Mouse (Mus musculus): ENCODE measurements around the gene Mapk10. TPM values are rescaled to one million over a fixed set of nuclear protein-coding genes. Genes with fewer than 3 reads are reported as not detected.
A peak's percentile ranks its signal among the peaks of the same experiment; 100 is the strongest.

Gene Mapk10
- polyA plus RNA-seq, 1 experiment from 2014 or later = 4.1 TPM

DNA sequence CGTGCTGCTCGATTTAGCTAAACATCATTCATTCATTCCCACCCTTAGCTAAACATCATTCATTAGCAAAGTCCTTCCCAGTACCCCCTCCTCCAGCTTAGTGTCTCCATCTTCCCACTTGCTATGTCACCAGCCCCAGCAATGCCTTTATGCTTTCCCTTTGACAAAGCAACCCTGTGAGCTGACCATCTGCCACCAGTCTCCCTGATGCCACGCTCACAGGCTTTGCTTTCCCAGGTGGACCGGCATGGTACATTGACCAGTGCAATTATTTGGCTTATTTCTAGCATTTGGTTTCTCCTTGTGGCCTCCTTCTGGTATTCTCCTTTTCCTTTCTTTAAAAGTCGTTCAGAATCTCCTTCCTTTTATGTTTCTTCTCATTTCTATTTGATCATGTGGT lies 284.3 kb downstream of the Mapk10 start:
- ATAC-seq (ENCODE audit: insufficient number of reproducible peaks, insufficient read depth, low FRiP score, low read depth) = no peak
- H3K9me3 ChIP-seq (ENCODE audit: control insufficient read depth, low read length) = no peaks in the 10 kb centered on the region
- no peaks in the 10 kb centered on the region for H3K4me1 ChIP-seq (ENCODE audit: control insufficient read depth in 2 of 2, insufficient read depth in 2 of 2, low read length in 2 of 2)
- WGBS = 81% methylated on average over 5 of the region's 5 CpGs
- H3K4me2 ChIP-seq (ENCODE audit: low read length) = no peak overlapping the region
- no peak overlapping the region for H3K27ac ChIP-seq (replicated peaks in 1 of 2; ENCODE audit: control insufficient read depth in 1 of 2, insufficient read depth in 1 of 2, low read depth in 2 of 2, low read length in 2 of 2)
- H3K36me3 ChIP-seq (ENCODE audit: control insufficient read depth, insufficient read depth, low read length) = no peaks in the 10 kb centered on the region
- H3K27me3 ChIP-seq (ENCODE audit: control insufficient read depth, insufficient read depth, low read length) = no peaks in the 10 kb centered on the region
- H3K4me3 ChIP-seq (ENCODE audit: control insufficient read depth in 1 of 2, insufficient read depth in 1 of 2, low read depth in 1 of 2, low read length in 2 of 2) = no peak overlapping the region
- no peak overlapping the region for H3K9ac ChIP-seq (ENCODE audit: low read length)

- Histone ChIP-seq H3K27ac (replicated peaks in 1 of 2; ENCODE audit: control insufficient read depth in 1 of 2, insufficient read depth in 1 of 2, low read depth in 2 of 2, low read length in 2 of 2) (no peak overlapping the region), H3K9ac (ENCODE audit: low read length) (no peak overlapping the region), H3K4me1 (ENCODE audit: control insufficient read depth in 2 of 2, insufficient read depth in 2 of 2, low read length in 2 of 2) (no peaks in the 10 kb centered on the region), H3K27me3 (ENCODE audit: control insufficient read depth, insufficient read depth, low read length) (no peaks in the 10 kb centered on the region), H3K4me3 (ENCODE audit: control insufficient read depth in 1 of 2, insufficient read depth in 1 of 2, low read depth in 1 of 2, low read length in 2 of 2) (no peak overlapping the region), H3K36me3 (ENCODE audit: control insufficient read depth, insufficient read depth, low read length) (no peaks in the 10 kb centered on the region), H3K4me2 (ENCODE audit: low read length) (no peak overlapping the region), H3K9me3 (ENCODE audit: control insufficient read depth, low read length) (no peaks in the 10 kb centered on the region)
- 90% methylated on average over 2 of the region's 2 CpGs for WGBS
- no peak for ATAC-seq (ENCODE audit: insufficient number of reproducible peaks, insufficient read depth, low FRiP score, low read depth)
Observed at GRCm38 (mm10) chr5:102920199-102920598, 290.9 kb downstream of the Mapk10 start.

DNA sequence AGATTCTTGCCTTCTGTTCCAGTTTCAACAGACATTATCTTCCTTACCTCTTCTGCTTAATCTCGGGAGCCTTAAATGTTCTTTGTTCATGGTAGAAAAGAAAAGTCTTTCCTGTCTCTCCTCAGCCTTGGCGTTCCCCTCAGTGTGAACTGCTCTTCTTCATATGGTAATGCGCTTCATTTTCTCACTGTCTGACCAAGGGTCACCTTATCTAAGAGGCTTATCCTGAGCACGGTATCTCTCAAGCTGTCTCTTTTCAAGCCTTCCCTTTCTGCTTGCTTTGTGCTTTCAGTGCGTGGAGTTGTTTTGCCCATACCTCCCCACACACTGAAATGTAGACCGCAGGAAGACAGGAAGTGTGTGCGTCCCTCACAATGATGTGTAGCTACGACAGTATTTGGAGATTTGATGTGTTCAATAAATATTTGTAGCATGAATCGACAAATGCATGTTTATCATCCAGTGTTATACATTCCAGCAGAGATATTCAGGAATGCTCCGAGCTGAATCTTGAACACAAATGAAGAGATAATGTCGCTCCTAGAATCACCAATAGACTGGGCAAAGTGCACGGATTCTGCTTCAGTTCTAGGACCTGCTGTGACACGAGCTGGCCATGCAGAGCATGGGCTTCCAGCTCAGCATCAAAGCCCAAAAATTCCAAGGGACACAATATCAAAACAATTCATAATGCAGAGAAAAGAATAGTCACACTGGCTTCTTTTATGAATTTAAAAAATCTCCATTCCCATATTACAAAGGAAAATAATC lies 305.5 kb downstream of the Mapk10 start:
- no peaks in the 10 kb centered on the region for H3K27me3 ChIP-seq (ENCODE audit: control insufficient read depth, insufficient read depth, low read length)
- H3K36me3 ChIP-seq (ENCODE audit: control insufficient read depth, insufficient read depth, low read length) = no peaks in the 10 kb centered on the region
- H3K9ac ChIP-seq (ENCODE audit: low read length) = no peak overlapping the region
- 31% methylated on average over 13 of the region's 13 CpGs for WGBS
- peaks cover 0 to 2% of the 10 kb centered on the region in 2 experiments; a peak in 1 of 4 replicates for H3K4me1 ChIP-seq (ENCODE audit: control insufficient read depth in 2 of 2, insufficient read depth in 2 of 2, low read length in 2 of 2)
- no peak overlapping the region for H3K4me3 ChIP-seq (ENCODE audit: control insufficient read depth in 1 of 2, insufficient read depth in 1 of 2, low read depth in 1 of 2, low read length in 2 of 2)
- peak overlapping the region; percentile 6; the same call in 1 of the 2 replicates for H3K4me2 ChIP-seq (ENCODE audit: low read length)
- H3K9me3 ChIP-seq (ENCODE audit: control insufficient read depth, low read length) = no peaks in the 10 kb centered on the region
- ATAC-seq (ENCODE audit: insufficient number of reproducible peaks, insufficient read depth, low FRiP score, low read depth) = no peak
- no peak overlapping the region for H3K27ac ChIP-seq (replicated peaks in 1 of 2; ENCODE audit: control insufficient read depth in 1 of 2, insufficient read depth in 1 of 2, low read depth in 2 of 2, low read length in 2 of 2)

DNA sequence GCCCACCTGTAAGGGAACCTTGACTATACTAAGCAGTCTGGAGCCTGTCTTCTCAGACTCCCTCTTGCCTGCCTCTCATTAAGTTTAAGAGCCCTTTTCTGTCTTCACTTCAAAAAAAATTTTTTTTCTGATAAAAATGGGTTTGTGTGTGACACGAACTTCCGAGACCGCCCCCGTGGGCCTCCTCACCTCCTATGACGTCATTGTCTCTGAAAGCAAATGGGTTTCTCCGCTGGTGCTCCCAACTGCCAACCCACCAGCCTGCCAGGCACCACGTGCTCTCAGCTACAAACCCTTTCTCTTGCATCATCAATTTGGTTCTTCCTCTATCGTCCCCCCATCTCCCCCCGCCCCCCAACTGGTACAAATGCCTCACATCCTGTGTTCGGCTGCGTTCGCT lies 307.1 kb downstream of the Mapk10 start:
- H3K4me3 ChIP-seq (ENCODE audit: control insufficient read depth in 1 of 2, insufficient read depth in 1 of 2, low read depth in 1 of 2, low read length in 2 of 2) = no peak overlapping the region
- no peaks in the 10 kb centered on the region for H3K36me3 ChIP-seq (ENCODE audit: control insufficient read depth, insufficient read depth, low read length)
- ATAC-seq (ENCODE audit: insufficient number of reproducible peaks, insufficient read depth, low FRiP score, low read depth) = no peak
- 77% methylated on average over 12 of the region's 12 CpGs for WGBS
- H3K27me3 ChIP-seq (ENCODE audit: control insufficient read depth, insufficient read depth, low read length) = no peaks in the 10 kb centered on the region
- H3K4me2 ChIP-seq (ENCODE audit: low read length) = no peak overlapping the region
- H3K9ac ChIP-seq (ENCODE audit: low read length) = no peak overlapping the region
- H3K27ac ChIP-seq (replicated peaks in 1 of 2; ENCODE audit: control insufficient read depth in 1 of 2, insufficient read depth in 1 of 2, low read depth in 2 of 2, low read length in 2 of 2) = no peak overlapping the region
- no peaks in the 10 kb centered on the region for H3K9me3 ChIP-seq (ENCODE audit: control insufficient read depth, low read length)
- peaks cover 0 to 2% of the 10 kb centered on the region in 2 experiments; a peak in 1 of 4 replicates for H3K4me1 ChIP-seq (ENCODE audit: control insufficient read depth in 2 of 2, insufficient read depth in 2 of 2, low read length in 2 of 2)

- ATAC-seq (ENCODE audit: insufficient number of reproducible peaks, insufficient read depth, low FRiP score, low read depth) = no peak
Observed at GRCm38 (mm10) chr5:102903487-102903886, 307.6 kb downstream of the Mapk10 start.

DNA sequence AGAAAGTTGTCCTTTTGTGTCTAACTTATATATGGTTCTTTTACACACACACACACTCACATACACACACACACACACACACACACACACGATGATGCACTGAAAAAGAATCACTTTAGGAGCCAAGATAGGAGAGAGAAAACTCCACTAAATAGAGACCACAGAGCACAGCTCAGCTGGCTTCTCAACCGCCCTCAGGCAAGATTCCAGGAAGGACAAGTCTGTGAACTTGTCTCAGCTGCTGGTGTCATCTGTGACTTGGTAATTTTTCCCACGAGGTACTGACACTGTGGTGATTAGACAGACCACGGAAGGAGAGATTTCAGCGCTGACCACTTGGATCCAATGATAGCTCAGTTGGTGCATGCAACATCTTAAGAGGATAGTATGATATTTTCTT lies 310.0 kb downstream of the Mapk10 start:
- H3K4me1 ChIP-seq (ENCODE audit: control insufficient read depth in 2 of 2, insufficient read depth in 2 of 2, low read length in 2 of 2) = peaks cover 0 to 2% of the 10 kb centered on the region in 2 experiments; a peak in 1 of 4 replicates
- H3K9me3 ChIP-seq (ENCODE audit: control insufficient read depth, low read length) = no peaks in the 10 kb centered on the region
- no peak overlapping the region for H3K9ac ChIP-seq (ENCODE audit: low read length)
- H3K27ac ChIP-seq (replicated peaks in 1 of 2; ENCODE audit: control insufficient read depth in 1 of 2, insufficient read depth in 1 of 2, low read depth in 2 of 2, low read length in 2 of 2) = no peak overlapping the region
- no peaks in the 10 kb centered on the region for H3K27me3 ChIP-seq (ENCODE audit: control insufficient read depth, insufficient read depth, low read length)
- H3K4me3 ChIP-seq (ENCODE audit: control insufficient read depth in 1 of 2, insufficient read depth in 1 of 2, low read depth in 1 of 2, low read length in 2 of 2) = no peak overlapping the region
- ATAC-seq (ENCODE audit: insufficient number of reproducible peaks, insufficient read depth, low FRiP score, low read depth) = no peak
- H3K36me3 ChIP-seq (ENCODE audit: control insufficient read depth, insufficient read depth, low read length) = 0 out of 2 replicates have a peak, but pooled peaks cover 2% of the 10 kb centered on the region
- WGBS = 70% methylated on average over 5 of the region's 5 CpGs
- H3K4me2 ChIP-seq (ENCODE audit: low read length) = no peak overlapping the region

More at GRCm38 (mm10) chr5:102903487-102903886, 307.6 kb downstream of the Mapk10 start:
- Histone ChIP-seq H3K9ac (ENCODE audit: low read length) (no peak overlapping the region), H3K4me1 (ENCODE audit: control insufficient read depth in 2 of 2, insufficient read depth in 2 of 2, low read length in 2 of 2) (peaks cover 0 to 2% of the 10 kb centered on the region in 2 experiments; a peak in 1 of 4 replicates), H3K9me3 (ENCODE audit: control insufficient read depth, low read length) (no peaks in the 10 kb centered on the region), H3K27ac (replicated peaks in 1 of 2; ENCODE audit: control insufficient read depth in 1 of 2, insufficient read depth in 1 of 2, low read depth in 2 of 2, low read length in 2 of 2) (no peak overlapping the region), H3K36me3 (ENCODE audit: control insufficient read depth, insufficient read depth, low read length) (no peaks in the 10 kb centered on the region), H3K27me3 (ENCODE audit: control insufficient read depth, insufficient read depth, low read length) (no peaks in the 10 kb centered on the region), H3K4me2 (ENCODE audit: low read length) (no peak overlapping the region), H3K4me3 (ENCODE audit: control insufficient read depth in 1 of 2, insufficient read depth in 1 of 2, low read depth in 1 of 2, low read length in 2 of 2) (no peak overlapping the region)
- 81% methylated on average over 9 of the region's 9 CpGs for WGBS

DNA sequence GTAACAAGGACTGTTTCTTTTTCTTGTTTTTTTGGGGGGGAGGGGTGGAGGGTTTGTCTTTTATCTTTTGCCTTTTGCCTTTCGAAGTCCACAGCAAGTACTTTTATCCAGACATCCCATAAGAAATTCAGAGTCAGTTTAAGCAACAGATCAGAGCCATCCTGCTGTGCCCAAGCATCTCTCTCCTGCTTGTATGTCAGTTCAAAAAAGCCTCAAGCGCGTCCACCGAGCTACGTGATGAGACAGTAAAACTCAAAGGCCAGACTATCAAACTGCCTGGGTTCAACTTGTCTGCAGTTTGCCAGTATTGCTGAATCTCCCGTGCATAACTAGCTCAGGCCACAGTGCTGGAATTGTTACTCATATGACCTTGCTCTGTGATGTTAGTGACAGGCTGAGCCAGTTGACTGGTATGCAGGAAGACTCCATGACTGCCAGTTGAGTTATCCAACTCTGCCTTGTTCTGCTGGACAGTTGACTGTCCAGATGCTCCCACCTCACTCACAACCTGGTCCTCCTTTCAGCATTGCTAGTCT lies 311.4 kb downstream of the Mapk10 start:
- 70% methylated on average over 6 of the region's 6 CpGs for WGBS
- no peak overlapping the region for H3K27ac ChIP-seq (replicated peaks in 1 of 2; ENCODE audit: control insufficient read depth in 1 of 2, insufficient read depth in 1 of 2, low read depth in 2 of 2, low read length in 2 of 2)
- no peak overlapping the region for H3K4me2 ChIP-seq (ENCODE audit: low read length)
- H3K9me3 ChIP-seq (ENCODE audit: control insufficient read depth, low read length) = no peaks in the 10 kb centered on the region
- H3K36me3 ChIP-seq (ENCODE audit: control insufficient read depth, insufficient read depth, low read length) = 0 out of 2 replicates have a peak, but pooled peaks cover 2% of the 10 kb centered on the region
- H3K9ac ChIP-seq (ENCODE audit: low read length) = no peak overlapping the region
- no peak for ATAC-seq (ENCODE audit: insufficient number of reproducible peaks, insufficient read depth, low FRiP score, low read depth)
- H3K4me1 ChIP-seq (ENCODE audit: control insufficient read depth in 2 of 2, insufficient read depth in 2 of 2, low read length in 2 of 2) = no peaks in the 10 kb centered on the region
- H3K27me3 ChIP-seq (ENCODE audit: control insufficient read depth, insufficient read depth, low read length) = no peaks in the 10 kb centered on the region
- H3K4me3 ChIP-seq (ENCODE audit: control insufficient read depth in 1 of 2, insufficient read depth in 1 of 2, low read depth in 1 of 2, low read length in 2 of 2) = no peak overlapping the region
